Mouse (Mus musculus) liver, embryonic 14.5 days (tissue): Measurements from ENCODE around the gene Cd52. TPM values are rescaled to one million over a fixed set of nuclear protein-coding genes. Genes with fewer than 3 reads are reported as not detected.
A peak's percentile ranks its signal among the peaks of the same experiment; 100 is the strongest.

Source experiments
- ATAC-seq: fragments of 200-750 bp; cut with Nextera tagmentation; 2 replicates; pipeline ENCODE4 v1.8.0; 2017; ENCODE audit warnings: moderate number of reproducible peaks, mild to moderate bottlenecking, moderate library complexity; ENCODE audit not compliant: insufficient read depth
- DNase-seq, 3 experiments: peaks; one replicate each; pipeline ENCODE4 v3.0.0-alpha.2; 2012 to 2013; ENCODE audit warnings: low read depth in 3 of 3, low spot score in 3 of 3
- H3K27ac ChIP-seq: fragments of 300-500 bp; sonication (generic); 2 replicates; pipeline ENCODE4 v1.5.1; 2014; ENCODE audit warnings: moderate library complexity, mild to moderate bottlenecking, control low read depth, inconsistent platforms
- H3K27me3 ChIP-seq: fragments of 300-500 bp; sonication (generic); 2 replicates; pipeline ENCODE4 v1.6.1; 2014; ENCODE audit warnings: mild to moderate bottlenecking, low read length, moderate library complexity; ENCODE audit not compliant: control insufficient read depth, insufficient read depth
- H3K36me3 ChIP-seq: fragments of 300-500 bp; sonication (generic); replicated peaks from 2 replicates; pipeline ENCODE4 v1.6.1; 2014; ENCODE audit warnings: low read depth; ENCODE audit not compliant: control insufficient read depth, insufficient read depth
- H3K4me1 ChIP-seq, 2 experiments: fragments of 200-500 bp in 1 of 2; fragments of 300-500 bp in 1 of 2; sonication (generic) in 1 of 2; replicated peaks; 2 replicates each; pipeline ENCODE4 v1.6.1; 2012 to 2014; ENCODE audit warnings: antibody characterized with exemption in 1 of 2, inconsistent platforms in 1 of 2, low read length in 1 of 2; ENCODE audit not compliant: control insufficient read depth in 2 of 2, insufficient read depth in 2 of 2
- H3K4me2 ChIP-seq: fragments of 300-500 bp; sonication (generic); 2 replicates; pipeline ENCODE4 v1.6.1; 2014; ENCODE audit warnings: low read depth, mild to moderate bottlenecking, control low read depth, moderate library complexity
- H3K4me3 ChIP-seq, 2 experiments: fragments of 200-500 bp in 1 of 2; fragments of 300-500 bp in 1 of 2; sonication (generic) in 1 of 2; 2 replicates each; pipeline ENCODE4 v1.5.1; 2012 to 2014; ENCODE audit warnings: low read depth in 2 of 2, low read length in 2 of 2, mild to moderate bottlenecking in 2 of 2, control low read depth in 1 of 2, inconsistent platforms in 1 of 2, moderate library complexity in 1 of 2; ENCODE audit not compliant: insufficient read depth in 1 of 2
- H3K9ac ChIP-seq: fragments of 300-500 bp; sonication (generic); replicated peaks from 2 replicates; pipeline ENCODE4 v1.6.1; 2014; ENCODE audit warnings: mild to moderate bottlenecking, control low read depth, moderate library complexity
- H3K9me3 ChIP-seq: fragments of 300-500 bp; sonication (generic); 2 replicates; pipeline ENCODE4 v1.6.1; 2016; ENCODE audit warnings: low read length, mixed read lengths; ENCODE audit not compliant: control insufficient read depth
- CTCF ChIP-seq: IDR thresholded peaks from 2 replicates; pipeline ENCODE4 v1.5.1; 2016; ENCODE audit warnings: antibody characterized with exemption, low read depth, control low read depth
- EP300 ChIP-seq: IDR thresholded peaks from 2 replicates; pipeline ENCODE4 v1.6.1; 2016; ENCODE audit warnings: antibody characterized with exemption, low read depth
- WGBS: fragments of 180-500 bp; shearing (Covaris S2); extraction: QIAGEN DNeasy Blood & Tissue Kit; methylation state at CpG from one replicate; pipeline ENCODE4 v1.1.7; 2014; ENCODE audit not compliant: insufficient replicate concordance; 5-methylcytosine and 5-hydroxymethylcytosine counted together
- polyA plus RNA-seq, 2 experiments: library from polyadenylated mRNA; depleted of rRNA in 1 of 2; stranded (reverse) in 1 of 2; unstranded in 1 of 2; fragments of >200 nt; fragmentation: Nextera tagmentation in 1 of 2; extraction: Ambion mirVana in 1 of 2; gene quantifications; 2 replicates each; pipeline versions ENCODE4 v1.2.1 to v1.2.3; 2012 to 2014

Cd52 gene
- polyA plus RNA-seq, 2 experiments: 17.1 to 36.7 TPM

DNA sequence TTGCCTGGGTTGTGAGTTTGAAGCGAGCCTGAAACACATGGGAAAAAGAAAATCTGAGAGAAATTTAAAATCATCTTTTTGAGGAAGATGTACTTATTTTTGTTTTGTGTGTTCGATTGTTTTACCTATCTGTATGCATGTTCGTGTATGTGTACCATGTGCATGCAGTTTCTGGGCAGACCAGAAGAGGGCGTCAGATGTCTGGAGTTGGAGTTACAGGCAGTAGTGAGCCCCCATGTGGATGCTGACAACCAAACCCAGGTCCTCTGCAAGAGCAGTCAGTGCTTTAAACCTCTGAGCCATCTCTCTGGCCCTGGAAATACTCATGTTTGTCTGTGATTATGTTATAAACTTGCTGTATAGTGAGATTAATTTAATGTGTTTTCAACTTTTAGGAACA is 9.9 kb downstream of the Cd52 start:
- Histone ChIP-seq H3K4me2 (no peak overlapping the region), H3K9ac (no peak overlapping the region), H3K9me3 (no peaks in the 10 kb centered on the region), H3K27ac (no peak overlapping the region), H3K27me3 (no peaks in the 10 kb centered on the region; the same call in 1 of the 2 replicates), H3K36me3 (no peaks in the 10 kb centered on the region), H3K4me1 (peaks cover 8 to 13% of the 10 kb centered on the region in 2 experiments), H3K4me3 (no peak overlapping the region)
- no peak for DNase-seq
- WGBS: 75% methylated on average over 4 of the region's 4 CpGs
- TF ChIP-seq EP300 (no peak), CTCF (peak; percentile 20; the same call in 1 of the 2 replicates)
- ATAC-seq: no peak

DNA sequence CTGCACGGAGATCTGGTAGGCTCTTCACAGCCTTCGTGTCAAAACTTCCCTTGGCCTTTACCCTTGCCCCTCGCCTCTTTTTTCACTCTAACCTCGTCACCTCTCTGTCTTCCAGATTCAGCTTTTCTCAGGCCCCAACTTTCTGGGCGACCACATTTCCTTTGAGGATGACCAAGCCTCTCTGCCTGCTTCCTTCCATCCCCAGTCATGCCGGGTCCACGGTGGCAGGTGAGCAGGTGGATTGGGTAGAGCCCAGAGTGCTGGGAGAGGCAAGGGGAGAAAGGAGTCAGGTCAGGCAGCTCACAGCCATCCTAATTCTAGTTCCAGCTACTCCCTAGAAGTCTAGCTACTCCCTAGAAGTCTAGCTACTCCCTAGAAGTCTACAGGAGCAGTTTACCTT is 12.4 kb downstream of the Cd52 start:
- H3K4me1 ChIP-seq: peaks cover 8 to 13% of the 10 kb centered on the region in 2 experiments
- 13% methylated on average over 7 of the region's 7 CpGs for WGBS
- DNase-seq (no peak), ATAC-seq (no peak)
- no peaks in the 10 kb centered on the region for H3K36me3 ChIP-seq
- no peak overlapping the region for H3K27ac ChIP-seq
- H3K27me3 ChIP-seq: no peaks in the 10 kb centered on the region; the same call in 1 of the 2 replicates
- no peak overlapping the region for H3K9ac ChIP-seq
- peak overlapping the region; percentile 31 to 47; a peak in 2 of 4 replicates for H3K4me3 ChIP-seq
- H3K9me3 ChIP-seq: no peaks in the 10 kb centered on the region
- TF ChIP-seq EP300: no peak
- no peak for TF ChIP-seq CTCF
- peak overlapping the region; percentile 69 for H3K4me2 ChIP-seq

DNA sequence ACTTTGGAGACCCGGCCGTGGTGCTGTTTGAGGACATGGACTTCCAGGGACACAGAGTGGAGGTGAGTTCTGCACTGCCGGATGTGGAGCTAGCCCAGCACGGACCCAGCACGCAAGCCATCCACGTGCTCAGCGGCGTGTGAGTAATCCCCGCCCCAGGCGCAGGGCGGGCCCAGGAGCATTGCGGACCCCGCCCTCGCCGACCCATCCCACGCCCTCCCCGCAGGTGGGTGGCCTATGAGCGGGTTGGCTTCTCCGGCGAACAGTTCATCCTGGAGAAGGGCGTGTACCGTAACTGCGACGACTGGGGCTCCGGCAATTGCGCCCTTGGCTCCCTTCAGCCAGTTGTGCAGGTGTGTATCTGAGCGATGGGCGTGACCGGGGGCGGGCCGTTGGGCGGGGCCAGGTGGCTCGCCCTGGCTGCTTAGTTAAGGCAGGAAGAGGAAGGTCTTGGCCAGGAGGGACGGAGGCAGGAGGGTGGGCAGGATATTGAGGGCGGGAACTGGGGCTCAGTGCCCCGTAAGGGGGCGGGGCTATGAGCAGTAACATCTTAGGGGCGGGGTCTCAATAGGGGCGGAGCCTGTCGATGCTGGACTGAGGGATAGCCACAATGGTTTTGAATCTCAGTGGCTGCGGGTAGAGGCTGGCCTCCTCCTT is 13.0 kb downstream of the Cd52 start:
- H3K36me3 ChIP-seq: no peaks in the 10 kb centered on the region
- no peaks in the 10 kb centered on the region; the same call in 1 of the 2 replicates for H3K27me3 ChIP-seq
- peak overlapping the region; percentile 47 to 50 for H3K4me3 ChIP-seq
- H3K9ac ChIP-seq: no peak overlapping the region
- H3K4me1 ChIP-seq: peaks cover 8 to 13% of the 10 kb centered on the region in 2 experiments
- DNase-seq: peak in 2 of 3 experiments; percentile 49 to 65
- H3K4me2 ChIP-seq: peak overlapping the region; percentile 69
- H3K9me3 ChIP-seq: no peaks in the 10 kb centered on the region
- no peak overlapping the region for H3K27ac ChIP-seq
- peak; percentile 91 for ATAC-seq
- WGBS: 2% methylated on average over 41 of the region's 41 CpGs
- no peak for TF ChIP-seq EP300
- no peak for TF ChIP-seq CTCF

DNA sequence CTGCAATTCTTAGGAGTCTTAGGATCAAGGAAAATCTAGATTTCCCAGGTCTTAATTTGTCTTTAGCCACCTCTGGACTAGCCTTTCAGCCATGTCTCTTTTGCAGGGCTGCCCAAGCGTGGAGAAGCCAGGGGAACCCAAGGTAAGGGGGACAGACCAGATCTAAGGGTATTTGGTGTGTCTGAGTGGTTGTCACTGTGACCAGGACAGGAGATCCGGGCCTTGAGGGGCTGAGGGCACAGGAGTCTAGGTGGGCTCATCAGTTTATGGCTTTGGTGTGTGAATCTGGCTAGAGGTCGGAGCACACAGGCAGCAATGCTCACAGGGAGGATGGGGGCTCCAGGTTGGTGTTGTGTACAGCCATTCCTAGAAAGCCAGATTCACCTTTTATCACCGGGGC is 14.2 kb downstream of the Cd52 start:
- Histone ChIP-seq H3K9me3 (no peaks in the 10 kb centered on the region), H3K9ac (no peak overlapping the region), H3K27ac (no peak overlapping the region), H3K27me3 (no peaks in the 10 kb centered on the region; the same call in 1 of the 2 replicates), H3K4me3 (no peak overlapping the region), H3K36me3 (no peaks in the 10 kb centered on the region), H3K4me1 (peaks cover 8 to 13% of the 10 kb centered on the region in 2 experiments), H3K4me2 (no peak overlapping the region)
- DNase-seq (no peak), ATAC-seq (no peak)
- 69% methylated on average over 4 of the region's 4 CpGs for WGBS
- TF ChIP-seq CTCF (no peak), EP300 (no peak)

DNA sequence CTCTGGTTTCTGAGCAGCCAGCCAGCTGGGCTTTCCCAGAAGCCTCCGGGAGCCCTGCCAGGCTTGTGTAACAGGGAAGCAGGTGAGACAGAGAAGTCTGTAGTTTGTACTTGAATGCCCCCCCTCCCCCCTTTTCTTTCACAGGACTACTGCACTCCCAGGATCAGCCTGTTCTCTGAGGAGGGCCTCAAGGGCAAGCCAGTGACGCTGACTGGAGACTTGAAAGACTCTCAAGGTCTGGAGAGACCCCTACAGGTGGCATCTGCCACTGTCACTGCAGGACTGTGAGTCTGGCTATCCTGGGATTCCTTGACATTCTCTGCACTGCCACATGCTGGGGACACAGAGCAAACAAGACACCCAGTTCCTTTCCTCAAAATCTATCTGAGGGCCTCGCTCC is 16.2 kb downstream of the Cd52 start:
- Histone ChIP-seq H3K36me3 (no peaks in the 10 kb centered on the region), H3K4me3 (no peak overlapping the region), H3K4me1 (peaks cover 8 to 13% of the 10 kb centered on the region in 2 experiments), H3K9ac (no peak overlapping the region), H3K27ac (no peak overlapping the region), H3K27me3 (no peaks in the 10 kb centered on the region; the same call in 1 of the 2 replicates), H3K9me3 (no peaks in the 10 kb centered on the region), H3K4me2 (no peak overlapping the region)
- DNase-seq: peak in 2 of 3 experiments; percentile 22 to 43
- ATAC-seq: no peak
- TF ChIP-seq CTCF (peak; percentile 69), EP300 (no peak)
- 22% methylated on average over 3 of the region's 3 CpGs for WGBS
